Mouse (Mus musculus) fat pad, adult 2 months (tissue): ENCODE measurements around the gene Nhlrc3.
A peak's percentile ranks its signal among the peaks of the same experiment; 100 is the strongest.

Experiments
- DNase-seq: peaks from one replicate; pipeline ENCODE4 v3.0.0-alpha.2; 2011; ENCODE audit warnings: low read depth, low spot score; ENCODE audit errors: extremely low read depth

The Nhlrc3 gene

GRCm38 (mm10) chr3:53463046-53463764 is at the start of gene Nhlrc3, which contains the start of gene Proser1:
Gene Nhlrc3 (minus strand): TSS chr3:53463332.
Gene Proser1 (plus strand): TSS chr3:53463666.
- peak; percentile 80 for DNase-seq

DNA sequence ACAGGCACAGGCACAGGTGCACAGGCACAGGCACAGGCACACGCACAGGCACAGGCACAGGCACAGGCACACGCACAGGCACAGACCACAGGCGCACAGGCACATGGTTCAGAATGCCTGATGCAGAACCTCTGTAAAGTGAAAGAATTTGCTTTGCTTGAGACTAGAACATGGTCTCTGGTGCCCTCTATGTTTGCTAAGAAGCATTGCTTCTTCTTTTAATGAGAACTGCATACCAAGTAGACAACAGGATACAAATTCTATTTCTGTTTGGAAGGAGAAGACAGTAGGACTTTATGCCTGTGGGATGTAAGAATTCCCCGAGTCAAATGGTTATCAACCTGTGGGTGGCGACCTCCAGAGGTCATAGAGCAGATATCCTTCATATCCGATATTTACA is 39.3 kb upstream of the Nhlrc3 start:
- no peak for DNase-seq

GRCm38 (mm10) chr3:53498351-53498905 is 35.3 kb upstream of the Nhlrc3 start:
- DNase-seq = no peak

DNA sequence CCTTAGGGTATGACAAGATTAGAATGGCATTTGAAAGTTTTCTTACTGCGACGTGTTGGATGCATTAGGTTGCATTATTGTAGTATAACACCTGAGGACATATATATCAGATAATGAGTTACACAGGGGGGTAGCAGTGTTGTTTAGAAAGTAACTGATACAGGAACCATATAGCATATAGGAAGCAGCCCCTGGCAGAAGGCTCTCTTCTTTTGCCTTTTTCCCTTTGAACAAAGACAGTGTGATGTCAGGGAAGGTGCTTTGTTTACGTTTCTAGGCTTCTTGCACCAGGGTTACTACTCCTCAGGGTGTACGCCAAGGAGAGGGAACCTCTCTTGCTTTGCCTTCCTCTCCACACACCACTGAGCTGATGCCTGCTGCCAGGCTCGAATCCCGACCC is 25.2 kb upstream of the Nhlrc3 start, which contains the start of gene Stoml3:
TSS of gene Stoml3 (plus strand) at position 301 of the 400 bp plus-strand sequence.
- DNase-seq = no peak

DNA sequence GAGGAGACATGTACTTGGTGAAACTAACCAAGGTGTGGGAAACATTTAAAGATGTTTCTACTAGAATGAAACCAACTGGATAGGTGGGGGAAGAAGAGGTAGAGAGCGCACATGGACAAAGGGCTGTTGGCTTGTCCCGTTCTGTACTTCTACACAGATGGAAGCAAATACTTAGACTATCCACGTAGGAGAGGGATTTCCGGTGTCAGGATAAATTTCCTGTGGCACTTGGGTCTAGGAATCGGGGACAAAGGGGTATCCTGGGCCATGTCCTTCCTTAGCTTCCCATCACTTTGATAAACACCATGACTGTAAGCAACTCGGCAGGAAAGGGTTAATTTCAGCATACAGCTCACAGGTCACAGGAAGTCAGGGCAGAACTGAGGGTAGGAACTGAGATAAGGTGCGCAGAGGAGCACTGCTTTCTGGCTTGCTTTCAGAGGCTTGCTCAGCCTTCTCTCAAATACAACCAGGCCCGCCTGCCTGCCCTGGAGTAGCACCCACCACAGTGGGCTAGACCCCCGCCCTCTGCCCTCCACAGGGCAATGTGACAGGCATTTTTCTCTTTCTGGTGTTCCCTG is 24.0 kb upstream of the Nhlrc3 start:
- no peak for DNase-seq

DNA sequence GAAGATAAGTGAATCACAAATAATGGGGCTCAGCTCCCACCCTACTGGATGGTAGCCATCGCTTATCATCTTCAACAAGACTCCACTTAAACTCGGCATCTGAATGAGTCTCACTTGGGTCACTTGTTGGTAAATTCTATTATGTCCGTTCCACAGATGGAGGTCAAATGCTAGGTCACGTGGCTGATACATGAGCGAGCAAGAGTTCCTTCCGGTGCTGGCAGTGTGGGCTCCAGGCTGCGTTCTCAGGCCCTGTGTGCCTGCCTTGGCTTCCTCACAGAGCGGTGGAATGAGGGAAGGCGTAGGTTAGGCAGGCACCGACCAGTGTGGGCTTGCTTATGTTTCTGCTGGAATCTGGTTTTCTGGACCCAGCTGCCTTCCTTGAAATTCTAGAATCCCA is 23.4 kb upstream of the Nhlrc3 start:
- no peak for DNase-seq

DNA sequence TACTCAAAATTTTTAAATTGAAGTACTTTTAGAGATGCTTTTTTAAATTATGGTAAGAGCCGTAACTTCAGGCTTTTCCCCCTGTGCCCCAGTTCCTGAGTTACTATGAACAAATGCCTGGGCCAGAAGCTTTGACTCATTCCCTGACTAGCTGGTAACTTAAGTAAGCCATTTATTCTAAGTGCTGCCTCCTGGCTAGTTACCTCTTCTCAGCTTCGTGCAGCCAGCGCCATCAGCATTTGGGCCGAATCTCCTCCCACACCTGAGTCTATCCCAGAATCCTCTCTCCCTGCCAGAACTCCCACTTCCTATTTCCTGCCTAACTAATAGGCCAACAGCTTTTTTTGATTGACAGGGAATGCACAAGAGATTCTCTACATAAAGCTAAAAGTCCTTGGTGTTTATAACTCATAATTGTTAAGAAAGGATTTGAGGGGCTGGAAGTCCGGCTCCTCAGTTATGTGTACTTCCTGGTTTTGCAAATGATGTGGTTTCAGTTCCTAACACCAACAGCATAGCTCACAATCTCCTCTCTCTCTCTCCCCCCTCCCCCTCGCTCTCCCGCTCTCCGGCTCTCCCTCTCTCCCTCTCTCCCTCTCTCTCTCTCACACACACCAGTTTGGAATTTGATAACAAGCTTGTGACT is 20.4 kb upstream of the Nhlrc3 start:
- DNase-seq = no peak

DNA sequence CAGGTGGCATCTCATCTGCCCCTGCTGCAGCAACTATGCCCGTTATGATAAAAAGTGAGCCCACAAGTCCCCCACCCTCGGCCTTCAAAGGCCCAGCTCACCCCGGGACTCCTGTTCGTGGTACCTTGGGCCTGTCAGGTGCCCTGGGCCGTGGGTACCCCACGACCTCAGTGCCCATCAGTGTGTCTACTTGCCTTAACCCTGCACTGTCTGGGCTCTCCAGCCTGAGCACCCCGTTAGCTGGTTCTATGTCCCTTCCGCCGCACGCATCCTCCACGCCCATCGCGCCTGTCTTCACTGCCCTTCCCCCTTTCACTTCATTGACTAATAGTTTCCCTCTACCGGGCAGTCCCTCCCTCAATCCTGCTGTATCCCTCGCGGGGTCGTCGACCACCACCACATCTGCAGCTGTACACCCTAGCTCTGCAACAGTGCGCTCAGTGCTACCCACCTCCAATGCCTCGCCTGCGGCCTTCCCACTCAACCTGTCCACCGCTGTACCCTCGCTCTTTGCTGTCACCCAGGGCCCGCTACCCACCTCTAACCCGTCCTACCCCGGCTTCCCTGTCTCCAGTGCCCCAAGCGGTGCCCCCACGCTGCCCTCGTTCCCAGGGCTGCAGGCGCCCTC is 15.4 kb upstream of the Nhlrc3 start:
- DNase-seq = no peak

- DNase-seq = no peak
Observed at GRCm38 (mm10) chr3:53477468-53477867, 14.3 kb upstream of the Nhlrc3 start.

- no peak for DNase-seq
Observed at GRCm38 (mm10) chr3:53475889-53476288, 12.8 kb upstream of the Nhlrc3 start.

GRCm38 (mm10) chr3:53474179-53474578 is 11.0 kb upstream of the Nhlrc3 start:
- DNase-seq = no peak

DNA sequence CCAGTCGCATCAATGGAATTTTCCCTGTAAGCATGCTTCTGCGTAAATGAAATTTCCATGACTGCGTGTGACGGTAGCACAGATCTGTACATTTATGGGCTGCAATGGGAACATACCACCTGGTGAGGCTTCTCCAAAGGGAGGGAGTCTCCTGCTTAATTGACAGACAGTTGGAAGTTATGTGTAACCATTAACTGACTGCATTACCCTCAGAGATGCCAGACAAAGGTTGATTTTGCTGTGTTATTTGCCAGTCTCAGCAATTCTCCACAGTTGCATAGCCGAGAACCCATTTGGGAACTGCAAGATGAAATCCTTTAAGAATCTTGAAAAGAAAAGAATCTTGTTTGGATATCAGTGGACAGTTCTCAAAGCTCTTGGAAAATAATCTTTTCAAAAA is 8.9 kb upstream of the Nhlrc3 start:
- DNase-seq = no peak

GRCm38 (mm10) chr3:53469650-53470049 is 6.5 kb upstream of the Nhlrc3 start:
- DNase-seq = no peak

- DNase-seq = no peak
Observed at GRCm38 (mm10) chr3:53467356-53467755, 4.2 kb upstream of the Nhlrc3 start.

DNA sequence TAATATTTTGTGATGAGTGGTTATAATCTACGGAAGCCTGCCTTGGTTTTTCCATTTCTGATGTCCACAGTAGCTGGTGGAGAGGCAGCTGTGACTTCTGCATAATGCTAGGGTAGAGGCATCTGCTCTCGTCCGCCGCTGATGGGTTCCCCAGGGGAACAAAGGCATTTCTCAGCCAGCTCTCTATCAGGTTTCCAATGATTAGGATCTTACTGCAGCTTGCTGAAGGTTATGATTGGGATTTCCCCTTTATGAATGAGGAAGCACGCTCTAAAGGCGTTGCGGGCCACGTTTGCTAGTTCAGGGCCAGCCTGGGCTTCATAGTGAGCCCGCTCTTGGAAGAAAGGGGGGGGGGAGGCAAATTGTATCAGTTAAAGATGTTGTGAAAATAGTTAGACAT is 3.3 kb upstream of the Nhlrc3 start:
- no peak for DNase-seq

DNA sequence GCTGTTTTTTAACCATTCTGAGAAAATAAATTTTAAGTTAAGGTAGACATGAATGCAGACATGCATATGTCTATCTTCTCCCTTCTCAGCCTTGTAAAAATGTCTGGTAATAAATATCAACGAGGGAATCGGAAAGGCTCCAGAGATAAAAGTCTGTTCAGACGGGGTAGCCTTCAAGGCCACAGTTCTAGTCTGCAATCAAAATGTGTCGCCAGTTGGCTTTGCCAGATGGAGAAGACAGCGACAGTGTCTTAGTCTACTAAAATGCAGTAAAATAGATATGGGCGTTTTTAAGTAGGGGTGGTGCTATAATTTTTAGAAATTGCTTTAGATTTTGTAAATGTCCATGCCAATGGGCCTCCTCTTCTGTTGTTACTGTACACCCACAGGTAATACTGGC is 2.2 kb upstream of the Nhlrc3 start:
- DNase-seq = no peak

DNA sequence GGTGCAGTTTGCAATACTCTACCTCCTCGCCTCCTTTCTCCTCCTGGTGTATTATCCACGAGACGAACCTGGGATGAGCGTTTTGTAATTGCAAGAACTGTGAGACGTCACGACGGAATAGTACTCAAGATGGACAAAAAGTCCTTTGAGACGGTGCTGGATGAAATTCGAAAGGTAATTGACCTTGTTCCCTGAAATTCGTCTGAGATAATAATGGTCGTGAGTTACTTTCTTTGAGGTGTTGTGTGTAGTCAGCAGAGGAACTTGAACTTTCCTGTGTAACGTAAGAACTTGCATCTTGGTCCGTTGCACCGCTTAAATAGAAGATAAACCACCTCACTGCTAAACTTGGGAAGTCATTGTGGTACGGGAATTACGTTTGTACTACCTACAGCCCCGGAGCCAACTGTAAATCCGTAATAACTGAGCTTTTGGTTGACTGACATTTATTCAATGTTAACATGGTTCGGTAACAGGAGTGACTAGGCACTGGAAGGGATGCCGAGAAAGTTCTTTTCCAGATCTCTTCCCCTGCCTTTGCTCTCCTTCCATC is 1.1 kb upstream of the Nhlrc3 start:
- DNase-seq = no peak

- DNase-seq = no peak
Observed at GRCm38 (mm10) chr3:53463765-53464114, 608 bp upstream of the Nhlrc3 start.

DNA sequence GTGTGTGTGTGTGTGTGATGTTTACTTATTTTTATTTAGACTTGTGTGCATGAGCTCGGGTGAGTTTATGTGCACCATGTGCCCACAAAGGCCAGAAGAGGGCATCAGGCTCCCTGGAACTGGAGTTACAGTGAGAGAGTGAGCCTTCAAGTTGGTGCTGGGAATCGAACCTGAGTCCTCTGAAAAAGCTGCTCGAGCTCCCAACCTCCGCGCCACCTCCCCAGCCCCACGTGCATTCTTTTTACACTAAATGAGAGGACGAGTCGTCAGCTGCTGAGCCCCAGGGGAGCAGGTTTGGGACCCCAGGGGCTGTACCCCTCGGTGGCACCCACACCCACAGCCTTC is 459 bp downstream of the Nhlrc3 start:
- DNase-seq = no peak

DNA sequence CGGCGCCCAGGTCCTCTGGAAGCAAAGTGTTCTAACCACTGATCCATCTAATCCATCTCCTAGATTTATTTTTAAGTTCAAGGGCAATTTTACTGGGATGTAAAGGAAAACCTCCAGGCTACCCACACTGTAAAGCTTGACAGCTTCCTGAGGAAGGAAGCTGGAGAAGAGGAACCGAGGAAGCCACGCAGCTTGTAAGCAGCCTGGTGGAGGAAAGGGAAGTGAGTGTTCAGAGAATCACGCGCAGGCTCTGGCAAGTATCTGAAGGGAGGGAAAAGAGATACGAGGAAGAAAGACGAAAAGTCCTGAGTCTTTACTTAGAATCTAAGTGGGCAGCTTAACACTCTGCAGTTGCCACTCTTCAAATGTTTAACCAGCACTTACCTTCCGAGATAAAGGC is 3.0 kb downstream of the Nhlrc3 start:
- DNase-seq = no peak

DNA sequence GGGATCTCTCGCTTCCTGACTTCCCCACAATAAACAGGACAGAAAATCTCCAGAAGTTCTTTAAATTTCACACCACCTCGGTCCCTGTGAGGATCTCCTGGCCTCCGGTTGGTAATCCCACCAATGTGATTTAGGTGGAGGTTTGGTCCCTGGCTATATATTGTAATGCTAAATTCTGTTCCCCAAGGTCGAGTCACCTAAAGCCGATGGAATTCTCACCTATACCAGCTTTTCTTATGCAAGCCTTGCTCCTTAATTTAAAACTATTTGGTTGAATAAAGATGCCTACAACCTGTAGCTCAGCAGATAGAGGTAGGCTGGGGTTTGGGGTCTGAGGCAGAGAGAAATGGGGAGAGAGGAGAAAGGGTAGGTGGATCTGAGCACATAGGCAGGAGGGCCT is 5.4 kb downstream of the Nhlrc3 start:
- DNase-seq = no peak
